Mouse (Mus musculus) hindbrain, postnatal 0 days (tissue): Measurements from ENCODE around the gene Zbtb40. TPM values are rescaled to one million over a fixed set of nuclear protein-coding genes. Genes with fewer than 3 reads are reported as not detected.

Source experiments
- ATAC-seq: fragments of 200-750 bp; cut with Nextera tagmentation; 2 replicates; pipeline ENCODE4 v1.8.0; 2017; ENCODE audit warnings: mild to moderate bottlenecking, moderate TSS enrichment, moderate library complexity
- DNase-seq: peaks from one replicate; pipeline ENCODE4 v3.0.0-alpha.2; 2015; ENCODE audit warnings: low spot score
- H3K27ac ChIP-seq: fragments of 300-500 bp; sonication (generic); 2 replicates; pipeline ENCODE4 v1.5.1; 2014; ENCODE audit warnings: mild to moderate bottlenecking
- H3K27me3 ChIP-seq: fragments of 300-500 bp; sonication (generic); 2 replicates; pipeline ENCODE4 v1.6.1; 2014; ENCODE audit warnings: low read length, mixed read lengths; ENCODE audit not compliant: insufficient read depth
- H3K36me3 ChIP-seq: fragments of 300-500 bp; sonication (generic); 2 replicates; pipeline ENCODE4 v1.6.1; 2014; ENCODE audit warnings: low read length, mixed read lengths; ENCODE audit not compliant: insufficient read depth
- H3K4me1 ChIP-seq: fragments of 300-500 bp; sonication (generic); 2 replicates; pipeline ENCODE4 v1.6.1; 2014; ENCODE audit warnings: antibody characterized with exemption, low read length, mixed read lengths; ENCODE audit not compliant: insufficient read depth
- H3K4me2 ChIP-seq: fragments of 300-500 bp; sonication (generic); 2 replicates; pipeline ENCODE4 v1.6.1; 2014; ENCODE audit warnings: low read depth, mild to moderate bottlenecking, low read length, moderate library complexity, mixed read lengths
- H3K4me3 ChIP-seq: fragments of 300-500 bp; sonication (generic); 2 replicates; pipeline ENCODE4 v1.5.1; 2014; ENCODE audit warnings: low read length
- H3K9ac ChIP-seq: fragments of 300-500 bp; sonication (generic); replicated peaks from 2 replicates; pipeline ENCODE4 v1.6.1; 2014; ENCODE audit warnings: mild to moderate bottlenecking, low read length, moderate library complexity, mixed read lengths
- H3K9me3 ChIP-seq: fragments of 300-500 bp; sonication (generic); 2 replicates; pipeline ENCODE4 v1.6.1; 2016; ENCODE audit warnings: low read length, mixed read lengths
- CTCF ChIP-seq: IDR thresholded peaks from 2 replicates; pipeline ENCODE4 v1.5.1; 2016; ENCODE audit warnings: antibody characterized with exemption, control low read depth, low read depth
- WGBS: fragments of 180-500 bp; shearing (Covaris S2); extraction: QIAGEN DNeasy Blood & Tissue Kit; methylation state at CpG from one replicate; pipeline ENCODE4 v1.1.7; 2014; 5-methylcytosine and 5-hydroxymethylcytosine counted together
- polyA plus RNA-seq: library from polyadenylated mRNA; unstranded; fragments of >200 nt; fragmentation: Nextera tagmentation; extraction: Ambion mirVana; gene quantifications from 2 replicates; pipeline ENCODE4 v1.2.1, GENCODE M21; 2015
- total RNA-seq: library from RNA; depleted of rRNA; stranded (reverse); fragments of >200 nt; gene quantifications from 2 replicates; pipeline ENCODE4 v1.2.3, GENCODE M21; 2014

Gene Zbtb40
- total and polyA plus RNA-seq, 2 experiments from 2014 or later: 1.6 to 9.1 TPM

DNA sequence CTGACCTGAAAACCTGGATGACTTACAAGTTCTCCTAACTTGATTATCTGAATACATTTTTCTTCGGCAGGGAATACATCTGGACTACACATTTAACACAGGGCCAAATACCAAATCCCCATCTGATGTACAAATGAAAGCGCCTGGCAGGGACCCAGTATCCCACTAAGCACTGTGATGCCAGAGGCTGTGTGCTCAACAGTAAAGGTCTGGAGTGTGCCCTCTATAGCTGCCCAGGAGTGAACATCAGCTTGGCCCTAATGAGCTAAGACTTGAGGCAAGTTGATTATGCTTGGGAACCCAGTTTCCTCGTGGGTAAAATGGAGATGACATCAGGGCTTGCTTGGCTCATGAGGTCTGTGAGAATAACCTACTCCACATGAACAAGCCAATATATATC, 10.1 kb downstream of the Zbtb40 start:
- TF ChIP-seq CTCF: no peak
- H3K27me3 ChIP-seq: no peaks in the 10 kb centered on the region
- H3K4me1 ChIP-seq: peaks cover 22% of the 10 kb centered on the region
- ATAC-seq (no peak), DNase-seq (no peak)
- H3K9me3 ChIP-seq: no peaks in the 10 kb centered on the region
- 42% methylated on average over 3 of the region's 3 CpGs for WGBS
- no peak overlapping the region for H3K4me3 ChIP-seq
- H3K27ac ChIP-seq: 0 out of 2 replicates have a peak overlapping the region, but pooled peaks have one; percentile 6
- H3K4me2 ChIP-seq: no peak overlapping the region
- H3K9ac ChIP-seq: no peak overlapping the region
- H3K36me3 ChIP-seq: no peaks in the 10 kb centered on the region

GRCm38 (mm10) chr4:137038096-137038495, 10.5 kb downstream of the Zbtb40 start:
- ATAC-seq (0 out of 2 replicates have a peak, but pooled peaks have one; percentile 40), DNase-seq (peak; percentile 49)
- H3K4me1 ChIP-seq: peaks cover 24% of the 10 kb centered on the region
- H3K4me3 ChIP-seq: no peak overlapping the region
- no peaks in the 10 kb centered on the region for H3K27me3 ChIP-seq
- H3K4me2 ChIP-seq: no peak overlapping the region
- H3K9me3 ChIP-seq: no peaks in the 10 kb centered on the region
- no peaks in the 10 kb centered on the region for H3K36me3 ChIP-seq
- 25% methylated on average over 8 of the region's 8 CpGs for WGBS
- peak overlapping the region; percentile 6 for H3K27ac ChIP-seq
- no peak overlapping the region for H3K9ac ChIP-seq
- TF ChIP-seq CTCF: no peak

GRCm38 (mm10) chr4:137033115-137033887, 15.3 kb downstream of the Zbtb40 start:
- no peak overlapping the region for H3K4me2 ChIP-seq
- 44% methylated on average over 7 of the region's 7 CpGs for WGBS
- DNase-seq (peak; percentile 20), ATAC-seq (no peak)
- no peak overlapping the region for H3K9ac ChIP-seq
- TF ChIP-seq CTCF: no peak
- H3K27me3 ChIP-seq: no peaks in the 10 kb centered on the region
- H3K36me3 ChIP-seq: no peaks in the 10 kb centered on the region
- H3K27ac ChIP-seq: no peak overlapping the region
- H3K9me3 ChIP-seq: no peaks in the 10 kb centered on the region
- H3K4me1 ChIP-seq: peaks cover 19% of the 10 kb centered on the region
- H3K4me3 ChIP-seq: no peak overlapping the region

DNA sequence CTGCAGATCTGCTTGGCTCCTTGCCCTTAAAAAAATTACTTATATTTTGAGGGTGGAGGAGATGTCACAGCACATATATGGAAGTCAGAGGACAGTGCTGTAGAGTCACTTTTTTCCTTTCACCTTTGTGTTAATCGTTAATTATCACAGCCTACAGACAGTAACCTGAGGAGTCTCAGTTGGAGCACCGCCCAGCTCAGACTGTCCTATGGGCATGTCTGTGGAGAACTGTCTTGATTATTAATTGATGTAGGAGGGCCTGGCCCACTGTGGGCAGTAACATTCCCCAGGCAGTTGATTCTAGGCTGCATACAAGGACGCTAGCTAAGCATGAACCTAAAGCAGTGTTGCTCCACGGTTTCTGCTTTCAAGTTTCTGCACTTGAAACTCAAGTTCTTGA, 16.1 kb downstream of the Zbtb40 start:
- no peak overlapping the region for H3K4me2 ChIP-seq
- no peaks in the 10 kb centered on the region for H3K36me3 ChIP-seq
- H3K4me3 ChIP-seq: no peak overlapping the region
- WGBS: 83% methylated on average over 4 of the region's 4 CpGs
- peaks cover 12% of the 10 kb centered on the region; the same call in 1 of the 2 replicates for H3K4me1 ChIP-seq
- H3K27me3 ChIP-seq: no peaks in the 10 kb centered on the region
- no peak for TF ChIP-seq CTCF
- ATAC-seq: no peak
- no peak overlapping the region for H3K9ac ChIP-seq
- no peak for DNase-seq
- H3K27ac ChIP-seq: no peak overlapping the region
- H3K9me3 ChIP-seq: no peaks in the 10 kb centered on the region

- ATAC-seq: no peak
- Histone ChIP-seq H3K4me2 (no peak overlapping the region), H3K4me3 (no peak overlapping the region), H3K9me3 (no peaks in the 10 kb centered on the region), H3K27me3 (no peaks in the 10 kb centered on the region), H3K4me1 (peaks cover 10% of the 10 kb centered on the region; the same call in 1 of the 2 replicates), H3K9ac (no peak overlapping the region), H3K36me3 (no peaks in the 10 kb centered on the region), H3K27ac (no peak overlapping the region)
- TF ChIP-seq CTCF: no peak
- 64% methylated on average over 7 of the region's 7 CpGs for WGBS
- no peak for DNase-seq
These were observed 17.3 kb downstream of the Zbtb40 start for GRCm38 (mm10) chr4:137031319-137031718.

DNA sequence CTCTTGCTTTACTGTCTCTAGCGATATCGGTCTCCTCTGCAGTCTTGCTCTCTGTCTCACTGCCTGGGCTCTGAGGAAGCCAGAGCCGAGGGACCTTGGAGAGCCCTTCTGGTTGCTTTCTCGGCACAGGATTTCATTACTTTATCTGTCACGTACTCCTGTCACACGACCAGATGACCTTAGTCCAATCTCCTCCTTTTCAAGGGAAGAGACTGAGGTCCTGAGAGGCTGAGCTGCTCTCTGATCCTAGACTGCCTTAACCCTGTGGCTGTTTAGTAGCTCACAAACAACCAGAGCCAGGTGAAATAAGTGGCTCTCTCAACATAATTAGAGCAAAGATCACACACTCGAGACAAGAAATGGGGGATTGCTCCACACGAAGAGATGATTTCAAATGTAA, 19.3 kb downstream of the Zbtb40 start:
- TF ChIP-seq CTCF: no peak
- 75% methylated on average over 8 of the region's 8 CpGs for WGBS
- no peak overlapping the region for H3K27ac ChIP-seq

GRCm38 (mm10) chr4:137027051-137027450, 21.6 kb downstream of the Zbtb40 start:
- H3K9ac ChIP-seq: no peak overlapping the region
- no peak overlapping the region for H3K4me2 ChIP-seq
- no peak overlapping the region for H3K27ac ChIP-seq
- DNase-seq (no peak), ATAC-seq (no peak)
- no peaks in the 10 kb centered on the region for H3K9me3 ChIP-seq
- H3K4me3 ChIP-seq: no peak overlapping the region
- TF ChIP-seq CTCF: no peak
- no peaks in the 10 kb centered on the region for H3K4me1 ChIP-seq
- no peaks in the 10 kb centered on the region for H3K27me3 ChIP-seq
- no peaks in the 10 kb centered on the region for H3K36me3 ChIP-seq
- 55% methylated on average over 5 of the region's 5 CpGs for WGBS

More for the DNA sequence above, 19.3 kb downstream of the Zbtb40 start:
- no peaks in the 10 kb centered on the region for H3K27me3 ChIP-seq
- peaks cover 10% of the 10 kb centered on the region; the same call in 1 of the 2 replicates for H3K4me1 ChIP-seq
- no peak for ATAC-seq
- no peaks in the 10 kb centered on the region for H3K36me3 ChIP-seq
- no peak overlapping the region for H3K4me3 ChIP-seq
- H3K9ac ChIP-seq: no peak overlapping the region
- H3K4me2 ChIP-seq: no peak overlapping the region
- DNase-seq: no peak
- no peaks in the 10 kb centered on the region for H3K9me3 ChIP-seq
